Mouse (Mus musculus): Measurements from ENCODE around the gene Vmn2r63. TPM values are rescaled to one million over a fixed set of nuclear protein-coding genes. Genes with fewer than 3 reads are reported as not detected.
"Not testable (repeated sequence)": the region's sequence is repeated elsewhere in the genome, so short reads cannot be mapped to it uniquely, and the experiment has no call there.

The Vmn2r63 gene
- total RNA-seq (2017): not detected in 2 replicates

DNA sequence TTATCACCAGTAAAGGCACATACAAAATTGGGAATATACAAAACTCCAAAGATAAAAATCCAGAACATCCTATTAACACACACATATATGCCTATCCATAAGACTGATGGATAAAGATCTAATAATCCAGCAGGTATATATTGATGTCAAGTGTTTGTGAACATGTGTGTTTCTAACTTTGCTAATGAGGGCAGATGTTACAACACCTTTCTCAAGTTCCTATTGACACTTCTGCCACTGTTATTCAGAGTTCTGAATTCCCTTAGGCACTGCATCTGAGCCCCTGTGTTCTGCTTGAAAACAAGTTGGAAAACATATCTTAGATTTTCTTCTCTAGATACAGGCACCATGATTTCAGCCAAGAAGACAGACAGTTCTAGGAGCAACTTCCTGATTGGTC, at the start of gene Vmn2r63:
Gene Vmn2r63 (minus strand): TSS at position 101 of the 400 bp plus-strand sequence.
- not testable (repeated sequence) for ATAC-seq (replicated peaks in 1 of 2; ENCODE audit: insufficient read depth in 1 of 2, low FRiP score in 2 of 2, low TSS enrichment in 1 of 2, low read depth in 1 of 2, poor library complexity in 2 of 2, severe bottlenecking in 2 of 2)

- no peak for ATAC-seq (replicated peaks in 1 of 2; ENCODE audit: insufficient read depth in 1 of 2, low FRiP score in 2 of 2, low TSS enrichment in 1 of 2, low read depth in 1 of 2, poor library complexity in 2 of 2, severe bottlenecking in 2 of 2)
These were observed 47.1 kb upstream of the Vmn2r63 start for GRCm38 (mm10) chr7:42980739-42981138.

DNA sequence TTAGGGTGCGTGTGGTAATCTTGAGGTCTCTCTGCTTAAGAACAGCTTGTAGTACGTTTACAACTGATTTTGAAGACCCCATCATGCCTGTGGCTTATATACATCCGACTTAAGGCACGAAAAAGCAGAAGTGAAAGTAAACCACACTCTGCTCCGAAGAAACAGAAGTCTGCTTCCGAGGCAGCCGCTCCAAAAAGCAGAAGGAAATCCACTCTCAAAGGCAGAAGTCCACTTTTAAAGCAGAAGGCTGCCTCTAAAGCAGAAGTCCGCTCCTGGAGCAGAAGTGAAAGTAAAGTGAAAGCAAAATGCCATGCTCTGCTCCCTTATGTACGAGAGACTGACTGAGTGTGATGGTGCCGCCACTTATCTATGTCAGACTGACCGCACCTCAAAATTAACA, 46.5 kb upstream of the Vmn2r63 start:
- peak; percentile 98 to 99 for ATAC-seq (replicated peaks in 1 of 2; ENCODE audit: insufficient read depth in 1 of 2, low FRiP score in 2 of 2, low TSS enrichment in 1 of 2, low read depth in 1 of 2, poor library complexity in 2 of 2, severe bottlenecking in 2 of 2)

GRCm38 (mm10) chr7:42965246-42965645, 31.6 kb upstream of the Vmn2r63 start:
- ATAC-seq (replicated peaks in 1 of 2; ENCODE audit: insufficient read depth in 1 of 2, low FRiP score in 2 of 2, low TSS enrichment in 1 of 2, low read depth in 1 of 2, poor library complexity in 2 of 2, severe bottlenecking in 2 of 2): no peak

DNA sequence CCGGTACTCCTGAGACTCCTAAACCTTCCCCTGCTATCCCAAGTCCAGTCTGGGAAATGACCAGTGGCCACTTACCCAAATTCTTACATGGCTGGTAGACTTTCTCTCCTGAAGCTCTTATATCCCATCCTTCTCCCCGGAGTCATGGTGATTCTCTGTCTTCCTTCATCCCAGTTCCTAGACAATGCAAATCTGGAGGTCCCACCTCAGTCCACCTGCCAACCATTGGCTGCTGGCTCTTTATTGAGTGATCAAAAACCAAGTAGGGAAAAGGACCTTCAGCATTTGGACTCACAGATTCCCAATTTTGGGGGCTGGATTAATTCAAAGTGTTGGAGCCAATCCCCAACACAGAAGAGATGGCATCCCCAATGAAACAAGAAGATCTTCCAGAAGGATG, 35.6 kb downstream of the Vmn2r63 start:
- not testable (repeated sequence) for ATAC-seq (replicated peaks in 1 of 2; ENCODE audit: insufficient read depth in 1 of 2, low FRiP score in 2 of 2, low TSS enrichment in 1 of 2, low read depth in 1 of 2, poor library complexity in 2 of 2, severe bottlenecking in 2 of 2)

- no peak for ATAC-seq (replicated peaks in 1 of 2; ENCODE audit: insufficient read depth in 1 of 2, low FRiP score in 2 of 2, low TSS enrichment in 1 of 2, low read depth in 1 of 2, poor library complexity in 2 of 2, severe bottlenecking in 2 of 2)
These were observed 55.5 kb downstream of the Vmn2r63 start for GRCm38 (mm10) chr7:42878090-42878489.

- not testable (repeated sequence) for ATAC-seq (replicated peaks in 1 of 2; ENCODE audit: insufficient read depth in 1 of 2, low FRiP score in 2 of 2, low TSS enrichment in 1 of 2, low read depth in 1 of 2, poor library complexity in 2 of 2, severe bottlenecking in 2 of 2)
These were observed 66.7 kb downstream of the Vmn2r63 start, which contains the start of gene Gm2381 for GRCm38 (mm10) chr7:42866801-42867458. TSS of gene Gm2381 (minus strand) at chr7:42867234.

Other genes with a start within 250 kb of the Vmn2r63 start
- 11.4 and 14.6 TPM in 2 replicates for gene Zfp975, start 241.1 kb downstream of the Vmn2r63 start, total RNA-seq (2017)
- not detected in 2 replicates for gene Gm17067, start 206.8 kb downstream of the Vmn2r63 start, total RNA-seq (2017)
- not detected in 2 replicates for gene Vmn2r62, start 140.3 kb downstream of the Vmn2r63 start, total RNA-seq (2017)
- gene Gm2381, start 66.6 kb downstream of the Vmn2r63 start, total RNA-seq (2017): not detected in 2 replicates
- gene Gm9268, start 84.9 kb upstream of the Vmn2r63 start, total RNA-seq (2017): not detected in 2 replicates
- not detected in 2 replicates for gene Zfp936, start 180.4 kb upstream of the Vmn2r63 start, total RNA-seq (2017)

All from hematopoietic stem cell, adult 5-6 weeks (primary cell).